Mouse (Mus musculus): ENCODE measurements around the gene D330020A13Rik. TPM values are rescaled to one million over a fixed set of nuclear protein-coding genes. Genes with fewer than 3 reads are reported as not detected.
"Not testable (repeated sequence)": the region's sequence is repeated elsewhere in the genome, so short reads cannot be mapped to it uniquely, and the experiment has no call there.

D330020A13Rik gene
- polyA plus RNA-seq, 1 experiment from 2014 or later = 0.25 TPM

DNA sequence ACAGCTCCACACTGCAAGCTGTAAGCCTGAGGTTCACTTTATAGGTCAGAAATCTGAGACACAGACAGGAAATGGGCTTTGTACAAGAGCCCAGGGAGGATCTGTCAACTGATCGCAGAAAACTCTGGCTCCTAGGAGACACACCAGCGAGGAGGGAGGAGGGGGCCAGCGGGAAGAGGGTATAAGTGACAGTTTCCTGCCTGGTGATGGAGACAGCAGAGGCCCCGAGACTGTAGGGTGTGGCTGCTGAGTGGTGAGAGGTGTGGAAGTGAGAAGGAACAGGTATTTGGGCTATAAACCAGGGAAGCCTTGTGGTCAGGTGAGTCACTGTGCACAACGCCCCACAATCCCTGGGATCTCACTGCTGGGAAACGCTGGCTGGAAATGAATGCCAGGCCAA, 30.0 kb upstream of the D330020A13Rik start:
- Histone ChIP-seq H3K27ac (no peak overlapping the region), H3K9ac (no peak overlapping the region), H3K4me2 (no peak overlapping the region), H3K36me3 (no peaks in the 10 kb centered on the region), H3K27me3 (no peaks in the 10 kb centered on the region), H3K4me1 (no peaks in the 10 kb centered on the region), H3K4me3 (no peak overlapping the region), H3K9me3 (no peaks in the 10 kb centered on the region)
- no peak for ATAC-seq (ENCODE audit: borderline replicate concordance, extremely low read depth, low FRiP score, low TSS enrichment)
- 20% methylated on average over 6 of the region's 6 CpGs for WGBS

DNA sequence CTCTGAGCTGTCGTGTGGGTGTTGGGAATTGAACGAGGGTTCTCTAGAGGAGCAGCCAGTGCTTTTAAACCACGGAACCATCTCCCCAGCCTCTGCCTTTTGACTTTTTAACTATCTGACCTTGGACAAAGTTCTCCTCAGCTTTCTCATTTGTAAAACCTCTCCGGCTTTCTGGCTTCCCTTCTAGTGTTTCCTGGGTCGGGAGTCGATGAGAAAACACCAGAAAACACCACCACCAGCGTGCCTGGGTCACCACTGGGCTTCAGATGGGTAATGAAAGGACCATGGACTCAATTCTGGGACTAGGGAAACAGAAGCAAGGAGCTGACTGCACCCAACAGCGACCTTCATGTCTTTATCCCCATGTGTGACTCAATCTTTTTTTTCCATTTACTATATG, 20.0 kb upstream of the D330020A13Rik start:
- WGBS = 74% methylated on average over 8 of the region's 8 CpGs
- no peaks in the 10 kb centered on the region for H3K36me3 ChIP-seq
- H3K4me3 ChIP-seq = no peak overlapping the region
- H3K9ac ChIP-seq = no peak overlapping the region
- no peaks in the 10 kb centered on the region for H3K4me1 ChIP-seq
- ATAC-seq (ENCODE audit: borderline replicate concordance, extremely low read depth, low FRiP score, low TSS enrichment) = no peak
- no peak overlapping the region for H3K4me2 ChIP-seq
- H3K9me3 ChIP-seq = no peaks in the 10 kb centered on the region
- H3K27me3 ChIP-seq = no peaks in the 10 kb centered on the region
- no peak overlapping the region for H3K27ac ChIP-seq

DNA sequence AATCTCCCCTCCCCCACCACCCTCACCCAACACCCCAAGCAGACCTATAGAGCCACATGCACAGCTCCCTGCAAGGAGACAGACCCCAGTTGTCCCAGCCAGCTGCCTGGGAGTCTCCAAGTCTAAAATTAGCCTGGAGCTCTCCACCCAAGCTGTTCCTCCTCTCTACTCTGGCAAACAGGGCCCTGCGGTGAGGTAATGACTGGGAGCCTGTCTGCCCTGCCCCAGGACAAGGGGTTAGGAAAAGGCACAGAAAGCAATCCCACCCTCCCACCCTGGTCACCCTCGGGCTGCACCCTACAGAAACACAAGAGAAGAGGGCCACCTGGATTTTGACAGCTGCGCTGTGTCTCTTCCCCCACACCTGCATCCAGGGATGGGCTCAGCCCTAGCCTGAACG, 19.3 kb upstream of the D330020A13Rik start:
- Histone ChIP-seq H3K27me3 (no peaks in the 10 kb centered on the region), H3K27ac (no peak overlapping the region), H3K4me3 (no peak overlapping the region), H3K9me3 (no peaks in the 10 kb centered on the region), H3K4me1 (no peaks in the 10 kb centered on the region), H3K4me2 (no peak overlapping the region), H3K36me3 (no peaks in the 10 kb centered on the region), H3K9ac (no peak overlapping the region)
- no peak for ATAC-seq (ENCODE audit: borderline replicate concordance, extremely low read depth, low FRiP score, low TSS enrichment)
- WGBS = 28% methylated on average over 4 of the region's 4 CpGs

DNA sequence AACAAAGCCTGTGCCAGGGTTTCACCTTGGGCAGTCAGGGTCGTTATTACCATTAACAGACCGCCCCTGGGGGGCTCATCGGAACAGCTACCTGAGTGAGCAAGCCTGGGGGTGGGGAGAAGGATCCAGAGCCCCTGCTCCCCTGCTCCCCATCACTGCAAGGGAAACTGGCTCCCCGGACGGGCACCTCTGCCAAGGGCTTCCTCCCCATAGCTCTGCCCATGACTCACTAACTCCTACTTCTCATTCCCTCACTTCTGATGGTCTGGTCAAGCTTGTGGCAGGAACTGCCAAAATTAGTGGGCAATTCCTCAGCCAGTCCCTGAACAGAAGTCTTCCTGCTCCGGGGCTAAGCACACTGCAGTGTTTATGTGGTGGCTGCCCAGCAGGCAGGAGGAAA, 18.9 kb upstream of the D330020A13Rik start:
- no peak for ATAC-seq (ENCODE audit: borderline replicate concordance, extremely low read depth, low FRiP score, low TSS enrichment)
- no peak overlapping the region for H3K4me3 ChIP-seq
- H3K36me3 ChIP-seq = no peaks in the 10 kb centered on the region
- 47% methylated on average over 6 of the region's 6 CpGs for WGBS
- H3K9me3 ChIP-seq = no peaks in the 10 kb centered on the region
- H3K9ac ChIP-seq = no peak overlapping the region
- no peaks in the 10 kb centered on the region for H3K4me1 ChIP-seq
- no peak overlapping the region for H3K27ac ChIP-seq
- H3K27me3 ChIP-seq = no peaks in the 10 kb centered on the region
- no peak overlapping the region for H3K4me2 ChIP-seq

DNA sequence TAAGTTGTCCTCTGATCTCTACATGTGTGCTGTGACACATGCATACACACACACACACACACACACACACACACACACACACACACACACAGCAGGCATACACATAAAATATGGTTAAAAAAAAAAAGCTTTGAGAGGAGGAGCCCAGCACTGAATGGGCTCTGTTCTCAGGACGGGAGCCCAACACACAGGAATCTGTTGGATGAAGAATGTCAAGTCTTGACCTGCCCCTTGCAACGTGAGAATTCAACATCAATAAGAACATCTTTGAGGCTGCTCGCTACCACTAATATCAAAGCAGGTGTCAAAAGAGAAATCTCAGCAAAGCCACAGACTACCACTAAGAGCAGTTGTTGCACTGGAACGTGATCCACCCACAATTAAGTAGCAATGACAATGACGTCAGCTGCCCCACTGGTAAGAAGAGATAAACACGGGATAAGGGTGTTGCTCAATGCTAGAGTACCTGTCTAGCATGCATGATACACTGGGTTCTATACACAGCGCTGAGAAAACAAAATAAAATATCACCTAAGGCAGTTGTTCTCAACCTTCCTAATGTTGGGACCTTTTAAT, 17.2 kb upstream of the D330020A13Rik start:
- Histone ChIP-seq H3K4me3 (no peak overlapping the region), H3K9ac (no peak overlapping the region), H3K27ac (no peak overlapping the region), H3K27me3 (no peaks in the 10 kb centered on the region), H3K9me3 (no peaks in the 10 kb centered on the region), H3K36me3 (no peaks in the 10 kb centered on the region), H3K4me2 (no peak overlapping the region), H3K4me1 (no peaks in the 10 kb centered on the region)
- 58% methylated on average over 7 of the region's 7 CpGs for WGBS
- ATAC-seq (ENCODE audit: borderline replicate concordance, extremely low read depth, low FRiP score, low TSS enrichment) = no peak

DNA sequence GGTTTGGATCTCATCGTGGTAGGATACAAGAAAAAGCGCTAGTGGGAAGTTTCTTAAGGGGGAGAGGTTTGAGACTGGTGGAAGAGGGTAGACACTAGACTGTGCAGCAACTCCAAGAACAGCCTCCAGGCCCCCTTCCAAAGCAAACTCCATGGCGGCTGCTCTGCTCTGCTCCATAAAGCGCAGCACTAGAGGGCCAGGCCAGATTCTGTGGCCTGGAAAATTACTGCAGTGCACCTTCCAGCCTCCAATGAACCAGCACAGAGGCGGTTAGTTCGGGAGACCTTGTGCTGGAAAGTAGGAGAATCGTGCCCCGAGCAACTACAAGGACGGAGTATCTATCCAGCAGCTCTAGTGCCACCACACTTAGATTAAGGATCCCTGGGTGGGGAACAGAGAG, 6.9 kb upstream of the D330020A13Rik start:
- Histone ChIP-seq H3K4me3 (no peak overlapping the region), H3K9ac (no peak overlapping the region), H3K36me3 (no peaks in the 10 kb centered on the region), H3K9me3 (no peaks in the 10 kb centered on the region), H3K4me2 (no peak overlapping the region), H3K4me1 (no peaks in the 10 kb centered on the region), H3K27ac (no peak overlapping the region), H3K27me3 (no peaks in the 10 kb centered on the region)
- ATAC-seq (ENCODE audit: borderline replicate concordance, extremely low read depth, low FRiP score, low TSS enrichment) = no peak
- WGBS = 89% methylated on average over 9 of the region's 9 CpGs

DNA sequence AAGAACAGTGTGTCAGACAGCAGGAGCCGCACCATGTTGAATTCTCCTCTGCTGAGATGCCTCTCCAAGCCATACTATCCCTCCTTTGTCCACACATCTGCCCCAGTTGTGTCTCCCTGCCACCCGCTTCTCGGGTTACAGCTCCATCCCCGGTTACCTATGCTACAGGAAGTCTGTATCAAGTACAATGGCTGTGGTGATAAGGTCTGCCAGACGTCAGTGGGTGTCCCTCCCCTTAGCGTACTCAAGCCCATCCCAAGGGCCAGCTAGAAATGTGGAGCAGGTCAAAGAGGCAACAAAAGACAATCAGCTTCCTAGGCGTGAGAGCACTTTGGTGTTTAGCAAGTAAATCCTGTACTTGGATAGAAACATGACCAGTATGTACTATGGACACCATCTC, 5.6 kb upstream of the D330020A13Rik start:
- no peak overlapping the region for H3K9ac ChIP-seq
- no peaks in the 10 kb centered on the region for H3K4me1 ChIP-seq
- ATAC-seq (ENCODE audit: borderline replicate concordance, extremely low read depth, low FRiP score, low TSS enrichment) = no peak
- no peaks in the 10 kb centered on the region for H3K36me3 ChIP-seq
- no peak overlapping the region for H3K27ac ChIP-seq
- H3K4me3 ChIP-seq = no peak overlapping the region
- 31% methylated on average over 7 of the region's 7 CpGs for WGBS
- H3K9me3 ChIP-seq = no peaks in the 10 kb centered on the region
- H3K4me2 ChIP-seq = no peak overlapping the region
- H3K27me3 ChIP-seq = peaks cover 9% of the 10 kb centered on the region; the same call in 1 of the 2 replicates

DNA sequence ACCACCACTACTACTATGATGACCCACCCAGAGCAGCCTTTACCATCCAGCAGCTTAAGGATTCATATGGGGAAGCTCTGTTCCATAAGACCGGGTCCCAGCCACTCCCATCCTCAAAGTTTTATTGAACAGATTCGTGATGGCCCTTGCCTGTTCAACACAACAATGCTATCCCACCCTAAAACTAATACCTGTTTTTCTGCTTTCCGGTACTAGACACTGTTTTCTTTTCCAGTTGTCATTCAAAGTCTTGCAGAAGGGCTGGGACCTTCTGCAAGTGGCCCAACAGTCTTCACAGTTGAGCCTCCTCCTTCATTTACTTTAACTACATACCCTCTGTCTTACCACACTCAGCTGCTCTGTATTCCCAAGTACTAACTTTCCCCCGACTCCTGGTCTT, 4.7 kb upstream of the D330020A13Rik start:
- Histone ChIP-seq H3K4me3 (no peak overlapping the region), H3K4me1 (0 out of 2 replicates have a peak, but pooled peaks cover under 1% of the 10 kb centered on the region), H3K4me2 (no peak overlapping the region), H3K9ac (no peak overlapping the region), H3K27ac (no peak overlapping the region), H3K9me3 (no peaks in the 10 kb centered on the region), H3K27me3 (peaks cover 18% of the 10 kb centered on the region), H3K36me3 (no peaks in the 10 kb centered on the region)
- ATAC-seq (ENCODE audit: borderline replicate concordance, extremely low read depth, low FRiP score, low TSS enrichment) = no peak
- WGBS = 85% methylated on average over 4 of the region's 4 CpGs

DNA sequence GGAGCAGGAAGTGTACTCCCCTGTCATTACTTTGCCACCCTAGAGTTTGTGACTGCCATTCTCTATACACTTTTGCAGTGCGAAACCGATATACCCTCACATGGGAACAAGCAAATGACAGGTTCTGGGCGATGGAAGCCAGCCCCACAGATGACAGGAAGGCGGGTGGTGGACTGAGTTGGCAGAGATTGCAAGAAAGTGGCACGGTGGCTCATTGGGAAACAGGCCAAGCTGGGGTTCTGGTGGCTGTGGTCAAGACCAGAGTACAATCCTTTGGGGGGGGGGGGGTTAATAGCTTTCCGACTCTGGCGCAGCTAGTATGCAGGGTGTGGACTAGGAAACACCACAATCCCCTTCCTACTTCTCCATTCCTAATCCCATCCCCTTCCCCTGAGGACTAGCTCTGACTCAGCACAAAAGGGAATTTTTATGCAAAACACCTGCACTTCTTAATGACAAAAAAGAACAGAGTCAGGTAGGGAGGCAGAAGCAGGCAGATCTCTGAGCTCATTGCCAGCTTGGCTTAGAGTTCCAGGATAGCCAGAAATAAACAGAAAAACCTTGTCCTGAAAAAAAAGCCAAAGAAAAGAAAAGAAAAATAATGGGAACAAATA, 2.7 kb upstream of the D330020A13Rik start:
- Histone ChIP-seq H3K4me2 (no peak overlapping the region), H3K9ac (no peak overlapping the region), H3K4me1 (peaks cover 7% of the 10 kb centered on the region), H3K27me3 (peaks cover 31% of the 10 kb centered on the region), H3K4me3 (no peak overlapping the region), H3K36me3 (no peaks in the 10 kb centered on the region), H3K27ac (no peak overlapping the region), H3K9me3 (no peaks in the 10 kb centered on the region)
- no peak for ATAC-seq (ENCODE audit: borderline replicate concordance, extremely low read depth, low FRiP score, low TSS enrichment)
- WGBS = 86% methylated on average over 7 of the region's 7 CpGs

DNA sequence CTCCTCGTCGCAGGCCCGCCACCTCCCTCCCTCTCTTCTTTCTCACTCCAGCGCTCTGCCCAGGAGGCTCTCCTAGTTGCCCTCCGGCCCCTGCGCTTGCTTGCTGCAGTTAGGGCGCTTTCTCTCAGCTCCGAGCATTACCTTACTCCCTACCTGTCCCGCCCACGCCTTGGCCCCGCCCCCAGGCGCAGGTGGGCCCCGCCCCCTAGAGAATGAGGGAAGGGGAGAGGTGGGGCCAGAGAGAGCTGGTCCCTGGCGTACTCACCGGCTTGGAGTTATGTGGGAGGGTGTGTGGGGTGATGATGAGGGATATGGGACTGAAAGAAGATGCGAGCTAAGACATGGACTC, 595 bp downstream of the D330020A13Rik start:
- Histone ChIP-seq H3K27me3 (peaks cover 31% of the 10 kb centered on the region), H3K4me3 (peak overlapping the region; percentile 63), H3K27ac (peak overlapping the region; percentile 15; the same call in 1 of the 2 replicates), H3K9me3 (no peaks in the 10 kb centered on the region), H3K36me3 (no peaks in the 10 kb centered on the region), H3K4me1 (peaks cover 7% of the 10 kb centered on the region), H3K4me2 (peak overlapping the region; percentile 99), H3K9ac (peak overlapping the region; percentile 47)
- WGBS = 2% methylated on average over 16 of the region's 16 CpGs
- ATAC-seq (ENCODE audit: borderline replicate concordance, extremely low read depth, low FRiP score, low TSS enrichment) = peak; percentile 85

DNA sequence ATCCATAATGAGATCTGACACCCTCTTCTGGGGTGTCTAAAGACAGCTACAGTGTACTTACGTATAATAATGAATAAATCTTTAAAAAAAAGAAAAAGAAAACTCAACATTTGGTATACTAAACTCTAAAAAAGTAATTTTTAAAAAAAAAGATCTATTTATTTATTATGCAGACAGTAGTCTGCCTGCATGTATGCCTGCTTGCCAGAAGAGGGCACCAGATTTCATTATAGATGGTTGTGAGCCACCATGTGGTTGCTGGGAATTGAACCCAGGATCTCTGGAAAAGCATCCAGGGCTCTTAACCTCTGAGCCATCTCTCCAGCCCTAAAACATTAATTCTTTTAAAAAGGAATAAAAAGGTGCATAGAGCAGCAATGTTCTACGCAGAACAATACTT, 2.4 kb downstream of the D330020A13Rik start:
- H3K27me3 ChIP-seq = peaks cover 31% of the 10 kb centered on the region
- not testable (repeated sequence) for H3K4me1 ChIP-seq; ATAC-seq (ENCODE audit: borderline replicate concordance, extremely low read depth, low FRiP score, low TSS enrichment); H3K27ac ChIP-seq; H3K9me3 ChIP-seq; H3K36me3 ChIP-seq; H3K4me3 ChIP-seq; H3K9ac ChIP-seq; H3K4me2 ChIP-seq
- 93% methylated on average over 2 of the region's 2 CpGs for WGBS

DNA sequence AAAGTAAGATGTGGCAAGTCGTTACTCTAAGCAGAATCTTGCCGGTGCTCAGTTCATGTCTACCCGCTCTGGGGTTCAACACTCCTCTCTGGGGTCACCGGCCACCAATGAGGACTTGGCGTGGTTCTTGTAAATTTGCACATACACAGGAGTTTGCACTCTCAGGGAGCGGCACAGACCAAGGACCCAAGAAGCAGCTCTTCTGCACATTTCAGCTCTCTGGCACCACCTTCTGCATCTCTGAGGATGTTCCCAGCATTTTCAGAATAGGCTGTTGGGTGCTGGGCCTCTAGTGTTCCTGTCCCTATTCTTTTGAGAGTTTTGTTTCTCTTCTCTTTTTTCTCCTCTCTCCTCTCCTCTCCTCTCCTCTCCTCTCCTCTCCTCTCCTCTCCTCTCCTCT, 7.0 kb downstream of the D330020A13Rik start:
- H3K27ac ChIP-seq = no peak overlapping the region
- no peak for ATAC-seq (ENCODE audit: borderline replicate concordance, extremely low read depth, low FRiP score, low TSS enrichment)
- no peak overlapping the region for H3K4me2 ChIP-seq
- H3K4me1 ChIP-seq = no peaks in the 10 kb centered on the region
- WGBS = 17% methylated on average over 6 of the region's 6 CpGs
- no peak overlapping the region for H3K9ac ChIP-seq
- H3K27me3 ChIP-seq = no peaks in the 10 kb centered on the region
- H3K9me3 ChIP-seq = no peaks in the 10 kb centered on the region
- H3K4me3 ChIP-seq = no peak overlapping the region
- H3K36me3 ChIP-seq = no peaks in the 10 kb centered on the region

All from lung, embryonic 15.5 days (tissue).